In genomic region chr4:136098446-136098845, GRCm38 (mm10) we compare ENCODE assay signal across 24 mouse cellular contexts. TPM values are rescaled to one million over a fixed set of nuclear protein-coding genes. Genes with fewer than 3 reads are reported as not detected.
"Had no signal": no experiment of that assay in that cellular context is flagged by ENCODE, and none has a peak within 500 bp of the region (broad histone marks: within the 10 kb centered on the region; RNA-seq: fewer than 3 reads in every experiment).

No protein-coding gene starts in this region.

- H3K4me1 ChIP-seq: intestine, embryonic 15.5 days; limb, embryonic 12.5 days; liver, embryonic 15.5 days had no signal

- H3K4me3 ChIP-seq: gastrocnemius, adult 2 months; heart, embryonic 12.5 days; hindbrain, embryonic 10.5 days; hindbrain, embryonic 12.5 days; intestine, embryonic 15.5 days; layer of hippocampus, adult 2 months; left cerebral cortex, adult 2 months; limb, embryonic 10.5 days; limb, embryonic 12.5 days; liver, embryonic 13.5 days; liver, embryonic 15.5 days had no signal

- H3K27ac ChIP-seq: gastrocnemius, adult 2 months; hindbrain, embryonic 10.5 days; hindbrain, embryonic 12.5 days; hindbrain, embryonic 14.5 days; intestine, embryonic 15.5 days; layer of hippocampus, adult 2 months; left cerebral cortex, adult 2 months; limb, embryonic 10.5 days; limb, embryonic 12.5 days; liver, embryonic 13.5 days; liver, embryonic 15.5 days had no signal

- DNase-seq: gastrocnemius, adult 2 months; gastrocnemius, postnatal 10 days; gastrocnemius, postnatal 25 days; heart, adult 18-20 months; heart, postnatal 10 days; heart, postnatal 4 days; kidney, adult 18-20 months; kidney, adult 8-10 months; kidney, postnatal 10 days; kidney, postnatal 25 days; kidney, postnatal 4 days; liver; liver, embryonic 13.5 days had no signal

- H3K36me3 ChIP-seq: heart, embryonic 12.5 days; hindbrain, embryonic 10.5 days; hindbrain, embryonic 12.5 days; intestine, embryonic 15.5 days; limb, embryonic 10.5 days; limb, embryonic 12.5 days; liver, embryonic 13.5 days; liver, embryonic 15.5 days had no signal

- H3K27me3 ChIP-seq: heart, embryonic 12.5 days; intestine, embryonic 15.5 days; limb, embryonic 12.5 days had no signal

- H3K9me3 ChIP-seq: heart, embryonic 12.5 days; hindbrain, embryonic 10.5 days; hindbrain, embryonic 12.5 days; intestine, embryonic 15.5 days; limb, embryonic 10.5 days; limb, embryonic 12.5 days; liver, embryonic 13.5 days; liver, embryonic 15.5 days had no signal

RNA-seq across cellular contexts. Expression of gene Id3, which starts 44.9 kb away (rescaled TPM):
- total RNA-seq: granulocyte monocyte progenitor cell, adult 5-6 weeks had no signal
